Mouse (Mus musculus): Measurements from ENCODE around the gene Ociad1. TPM values are rescaled to one million over a fixed set of nuclear protein-coding genes. Genes with fewer than 3 reads are reported as not detected.
A peak's percentile ranks its signal among the peaks of the same experiment; 100 is the strongest.

Ociad1 gene
- polyA plus RNA-seq, 1 experiment from 2014 or later = 144 TPM

DNA sequence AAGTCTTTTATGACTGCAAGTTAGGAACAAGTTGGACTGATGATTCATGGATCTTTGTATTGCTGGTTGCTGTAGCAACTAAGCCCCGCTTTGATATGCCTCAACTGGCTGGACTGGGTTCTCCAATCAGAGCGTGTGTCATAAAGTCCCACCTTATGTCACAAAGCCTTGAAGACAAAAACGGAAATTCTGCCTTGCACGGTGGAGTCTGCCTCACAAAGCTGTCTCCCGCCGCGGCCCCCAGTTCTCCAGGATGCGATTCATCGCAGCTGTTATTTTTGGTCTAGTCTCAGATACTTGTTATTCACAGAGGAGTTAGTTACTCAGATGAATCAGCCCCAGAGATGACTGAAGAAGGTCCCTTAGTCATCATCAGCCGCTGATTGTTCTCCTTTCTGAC lies 51.7 kb downstream of the Ociad1 start:
- H3K9me3 ChIP-seq (ENCODE audit: low read depth, low read length) = no peaks in the 10 kb centered on the region
- no peaks in the 10 kb centered on the region for H3K4me1 ChIP-seq (ENCODE audit: insufficient read depth)
- H3K27me3 ChIP-seq (ENCODE audit: insufficient read depth, low read length) = no peaks in the 10 kb centered on the region
- no peak overlapping the region for H3K9ac ChIP-seq
- no peak for TF ChIP-seq CTCF (IDR thresholded peaks at IDR 0.05; ENCODE audit: low read depth)
- DNase-seq (no peak), ATAC-seq (ENCODE audit: insufficient read depth) (no peak)
- WGBS = 71% methylated on average over 10 of the region's 10 CpGs
- no peak overlapping the region for H3K4me2 ChIP-seq
- H3K36me3 ChIP-seq (ENCODE audit: insufficient read depth) = no peaks in the 10 kb centered on the region
- no peak overlapping the region for H3K27ac ChIP-seq (ENCODE audit: low read depth)
- no peak overlapping the region for H3K4me3 ChIP-seq (ENCODE audit: low read depth, low read length)

DNA sequence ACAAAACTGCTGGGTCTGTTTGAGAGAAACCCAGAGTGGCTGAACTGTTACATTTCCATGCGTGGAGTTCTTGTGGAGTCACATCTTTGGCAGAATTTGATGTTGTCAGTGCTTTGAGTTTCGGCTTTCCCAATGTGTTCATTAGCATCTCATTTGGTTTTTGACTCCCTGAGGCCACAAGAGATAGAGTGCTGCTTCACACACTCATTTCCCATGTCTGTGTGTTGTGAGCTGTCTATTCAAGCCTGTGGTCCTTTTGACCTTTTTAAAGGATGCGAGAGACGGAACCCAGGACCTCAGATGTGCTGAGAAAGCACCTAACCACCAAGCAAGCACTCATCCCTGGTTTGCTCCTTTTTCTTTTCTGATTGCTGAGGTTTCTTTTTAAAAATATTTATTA lies 52.7 kb downstream of the Ociad1 start:
- Histone ChIP-seq H3K9me3 (ENCODE audit: low read depth, low read length) (no peaks in the 10 kb centered on the region), H3K27ac (ENCODE audit: low read depth) (no peak overlapping the region), H3K9ac (no peak overlapping the region), H3K4me3 (ENCODE audit: low read depth, low read length) (no peak overlapping the region), H3K4me1 (ENCODE audit: insufficient read depth) (no peaks in the 10 kb centered on the region), H3K36me3 (ENCODE audit: insufficient read depth) (no peaks in the 10 kb centered on the region), H3K27me3 (ENCODE audit: insufficient read depth, low read length) (no peaks in the 10 kb centered on the region), H3K4me2 (no peak overlapping the region)
- DNase-seq (no peak), ATAC-seq (ENCODE audit: insufficient read depth) (no peak)
- 80% methylated on average over 4 of the region's 4 CpGs for WGBS
- TF ChIP-seq CTCF (IDR thresholded peaks at IDR 0.05; ENCODE audit: low read depth) = no peak

DNA sequence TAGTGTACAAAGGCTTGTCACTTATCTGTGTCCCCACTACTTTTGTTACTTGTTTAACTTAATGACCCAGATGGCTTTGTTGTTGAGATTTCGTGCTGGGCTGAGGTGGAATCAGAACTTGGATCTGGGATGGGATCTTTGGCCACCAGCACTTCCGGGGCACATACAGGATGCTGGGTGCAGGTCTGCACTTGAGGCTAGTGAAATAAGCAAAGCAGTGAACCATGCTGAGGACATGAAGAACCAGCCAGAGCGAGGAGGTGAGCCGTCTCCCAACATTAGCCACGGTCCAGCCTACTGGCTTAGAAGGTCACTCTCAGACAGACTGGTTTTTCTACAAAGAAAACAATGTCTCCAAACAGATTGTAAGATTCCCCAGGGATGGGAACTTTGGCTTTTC lies 56.9 kb downstream of the Ociad1 start:
- no peak for TF ChIP-seq CTCF (IDR thresholded peaks at IDR 0.05; ENCODE audit: low read depth)
- Histone ChIP-seq H3K27ac (ENCODE audit: low read depth) (no peak overlapping the region), H3K4me3 (ENCODE audit: low read depth, low read length) (no peak overlapping the region), H3K36me3 (ENCODE audit: insufficient read depth) (no peaks in the 10 kb centered on the region), H3K9ac (no peak overlapping the region), H3K9me3 (ENCODE audit: low read depth, low read length) (no peaks in the 10 kb centered on the region), H3K27me3 (ENCODE audit: insufficient read depth, low read length) (no peaks in the 10 kb centered on the region), H3K4me2 (no peak overlapping the region), H3K4me1 (ENCODE audit: insufficient read depth) (no peaks in the 10 kb centered on the region)
- 67% methylated on average over 5 of the region's 5 CpGs for WGBS
- ATAC-seq (ENCODE audit: insufficient read depth) (no peak), DNase-seq (no peak)

DNA sequence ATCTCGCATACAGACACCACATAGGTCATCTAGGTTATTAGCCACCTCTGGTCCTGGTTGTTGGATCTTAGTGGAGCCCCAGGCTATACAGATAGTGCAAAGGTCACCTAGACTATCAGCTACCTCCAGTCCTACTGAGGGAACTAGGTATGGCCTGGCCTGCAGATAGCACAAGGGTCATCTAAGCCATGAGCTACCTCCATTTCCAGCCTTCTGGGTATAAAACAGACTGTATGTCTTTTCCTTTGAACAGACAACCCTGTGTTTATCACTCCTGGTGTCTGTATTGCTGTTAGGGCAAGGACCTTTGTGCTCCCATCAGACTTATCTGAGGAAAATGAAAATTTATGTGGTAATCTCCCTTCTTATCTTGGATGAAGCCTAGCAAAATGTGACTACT lies 59.2 kb downstream of the Ociad1 start:
- no peak for DNase-seq
- WGBS = 84% methylated on average over 1 of the region's 1 CpGs
- H3K27ac ChIP-seq (ENCODE audit: low read depth) = no peak overlapping the region
- H3K27me3 ChIP-seq (ENCODE audit: insufficient read depth, low read length) = no peaks in the 10 kb centered on the region
- TF ChIP-seq CTCF (IDR thresholded peaks at IDR 0.05; ENCODE audit: low read depth) = no peak
- no peak overlapping the region for H3K4me3 ChIP-seq (ENCODE audit: low read depth, low read length)
- no peaks in the 10 kb centered on the region for H3K4me1 ChIP-seq (ENCODE audit: insufficient read depth)
- H3K9ac ChIP-seq = no peak overlapping the region
- H3K36me3 ChIP-seq (ENCODE audit: insufficient read depth) = no peaks in the 10 kb centered on the region
- no peak overlapping the region for H3K4me2 ChIP-seq
- ATAC-seq (ENCODE audit: insufficient read depth) = no peak
- no peaks in the 10 kb centered on the region for H3K9me3 ChIP-seq (ENCODE audit: low read depth, low read length)

DNA sequence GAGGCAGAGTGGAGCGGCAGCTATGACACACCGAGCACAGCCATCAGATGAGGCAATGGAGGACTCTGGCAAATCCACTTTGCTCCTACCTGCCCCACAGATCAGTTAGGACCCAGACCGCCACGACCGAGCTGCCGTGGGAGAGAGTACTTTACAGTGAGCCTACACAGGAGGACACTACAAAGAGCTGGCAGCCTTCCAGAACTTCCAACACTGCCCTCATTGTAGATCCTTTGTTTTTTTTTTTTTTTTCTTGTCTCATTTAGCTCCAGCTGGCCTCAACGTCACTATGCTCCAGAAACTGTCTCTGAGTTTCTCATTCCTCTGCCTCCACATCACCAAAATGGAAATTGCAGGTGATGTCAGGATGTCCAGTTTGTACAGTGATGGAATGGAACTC lies 60.9 kb downstream of the Ociad1 start:
- peak; percentile 73 for DNase-seq
- 44% methylated on average over 7 of the region's 7 CpGs for WGBS
- ATAC-seq (ENCODE audit: insufficient read depth) = no peak
- H3K27me3 ChIP-seq (ENCODE audit: insufficient read depth, low read length) = no peaks in the 10 kb centered on the region
- no peak for TF ChIP-seq CTCF (IDR thresholded peaks at IDR 0.05; ENCODE audit: low read depth)
- H3K27ac ChIP-seq (ENCODE audit: low read depth) = no peak overlapping the region
- H3K9ac ChIP-seq = no peak overlapping the region
- no peak overlapping the region for H3K4me2 ChIP-seq
- H3K9me3 ChIP-seq (ENCODE audit: low read depth, low read length) = no peaks in the 10 kb centered on the region
- H3K4me1 ChIP-seq (ENCODE audit: insufficient read depth) = no peaks in the 10 kb centered on the region
- no peak overlapping the region for H3K4me3 ChIP-seq (ENCODE audit: low read depth, low read length)
- no peaks in the 10 kb centered on the region for H3K36me3 ChIP-seq (ENCODE audit: insufficient read depth)

DNA sequence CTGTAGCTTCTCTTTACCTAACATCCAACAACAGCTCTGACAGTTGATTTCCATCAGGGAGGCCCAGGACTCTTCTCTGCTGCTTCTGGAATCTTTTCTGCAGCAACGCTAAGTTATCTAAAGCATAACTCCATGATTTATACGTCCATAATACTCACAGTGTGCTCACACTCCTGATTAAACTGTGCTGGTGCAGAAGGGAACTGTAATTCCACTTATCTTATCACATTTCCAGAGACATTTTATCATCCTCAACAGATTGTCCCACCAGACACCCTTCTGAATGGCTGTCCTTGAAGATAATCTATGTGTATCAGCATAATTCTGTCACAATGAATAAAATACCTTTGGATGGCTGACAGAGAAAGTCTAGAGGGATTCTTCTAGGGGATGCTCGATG lies 61.4 kb downstream of the Ociad1 start:
- no peak for ATAC-seq (ENCODE audit: insufficient read depth)
- TF ChIP-seq CTCF (IDR thresholded peaks at IDR 0.05; ENCODE audit: low read depth) = no peak
- WGBS = 48% methylated on average over 3 of the region's 3 CpGs
- Histone ChIP-seq H3K4me2 (no peak overlapping the region), H3K36me3 (ENCODE audit: insufficient read depth) (no peaks in the 10 kb centered on the region), H3K27ac (ENCODE audit: low read depth) (no peak overlapping the region), H3K9ac (no peak overlapping the region), H3K4me1 (ENCODE audit: insufficient read depth) (no peaks in the 10 kb centered on the region), H3K4me3 (ENCODE audit: low read depth, low read length) (no peak overlapping the region), H3K9me3 (ENCODE audit: low read depth, low read length) (no peaks in the 10 kb centered on the region), H3K27me3 (ENCODE audit: insufficient read depth, low read length) (no peaks in the 10 kb centered on the region)
- no peak for DNase-seq

DNA sequence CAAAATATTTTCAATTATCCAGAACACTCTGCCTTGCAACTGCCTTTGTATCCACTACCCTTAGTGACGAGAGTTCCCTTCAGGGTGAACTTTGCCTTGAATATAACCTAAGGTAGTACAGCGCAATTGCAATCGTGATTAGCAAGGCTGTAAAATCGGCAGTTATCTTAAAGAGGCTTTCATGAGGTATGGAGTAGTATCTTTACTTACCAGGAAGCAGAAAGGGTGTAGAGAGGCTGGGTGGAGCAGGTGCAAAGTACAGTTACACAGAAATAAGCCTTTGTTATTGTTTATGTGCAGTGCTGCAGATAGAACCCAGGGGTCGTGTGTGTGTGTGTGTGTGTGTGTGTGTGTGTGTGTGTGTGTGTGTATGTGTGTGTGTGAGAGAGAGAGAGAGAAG lies 62.8 kb downstream of the Ociad1 start:
- no peak overlapping the region for H3K4me3 ChIP-seq (ENCODE audit: low read depth, low read length)
- no peak for ATAC-seq (ENCODE audit: insufficient read depth)

More for the DNA sequence above, 62.8 kb downstream of the Ociad1 start:
- no peak overlapping the region for H3K27ac ChIP-seq (ENCODE audit: low read depth)
- TF ChIP-seq CTCF (IDR thresholded peaks at IDR 0.05; ENCODE audit: low read depth) = no peak
- no peak for DNase-seq
- H3K27me3 ChIP-seq (ENCODE audit: insufficient read depth, low read length) = 0 out of 2 replicates have a peak, but pooled peaks cover 4% of the 10 kb centered on the region
- H3K9me3 ChIP-seq (ENCODE audit: low read depth, low read length) = no peaks in the 10 kb centered on the region
- H3K9ac ChIP-seq = no peak overlapping the region
- H3K4me2 ChIP-seq = no peak overlapping the region
- no peaks in the 10 kb centered on the region for H3K36me3 ChIP-seq (ENCODE audit: insufficient read depth)
- WGBS = 66% methylated on average over 5 of the region's 5 CpGs
- H3K4me1 ChIP-seq (ENCODE audit: insufficient read depth) = no peaks in the 10 kb centered on the region
